ENCODE assay signal across 8 mouse cellular contexts in the genomic region with DNA sequence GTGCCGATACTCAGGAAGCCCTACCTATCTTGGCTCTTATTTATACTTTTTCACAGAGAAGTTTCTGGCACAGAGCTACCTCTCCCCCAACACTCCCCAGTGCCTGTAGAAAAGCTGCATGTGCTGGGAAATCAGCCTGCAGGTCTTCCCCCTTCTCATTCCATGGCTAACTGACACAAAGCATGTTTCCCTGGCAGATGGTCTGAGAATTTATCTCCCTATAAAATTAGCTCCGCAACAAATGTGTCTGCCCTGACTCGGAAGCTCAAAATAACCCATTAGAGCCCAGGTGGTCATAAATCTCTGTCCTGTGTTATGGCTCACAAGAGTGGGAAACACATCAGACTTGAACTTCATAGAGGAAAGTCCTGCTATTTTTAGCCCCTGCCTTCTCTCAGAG.
DNase-seq lines count a peak whose midpoint lies in the region; ATAC-seq and TF ChIP-seq lines count a peak whose summit lies in the region.

No protein-coding gene starts in this region.

- H3K4me3 ChIP-seq in lung, embryonic 14.5 days (ENCODE audit: low read depth, low read length): no peak overlapping the region
- no peak overlapping the region for H3K4me3 ChIP-seq in lung, postnatal 0 days (ENCODE audit: low read depth, low read length)
- no peak overlapping the region for H3K4me3 ChIP-seq in hindbrain, embryonic 12.5 days
- no peak overlapping the region for H3K4me3 ChIP-seq in neural tube, embryonic 15.5 days (replicated peaks)

- peak; percentile 22 for DNase-seq in lung, embryonic 14.5 days
- DNase-seq in lung, postnatal 0 days (ENCODE audit: low spot score): no peak
- peak; percentile 38 for DNase-seq in embryo, embryonic 11.5 days (ENCODE audit: low read depth, low spot score)
- DNase-seq in T-cell, adult 2 months (ENCODE audit: low spot score): no peak
- DNase-seq in spleen, postnatal 10 days (ENCODE audit: low spot score in 2 of 2): no peak
- no peak for DNase-seq in spleen, postnatal 36 days (ENCODE audit: low spot score in 2 of 2)

- no peaks in the 10 kb centered on the region for H3K9me3 ChIP-seq in lung, embryonic 14.5 days (ENCODE audit: low read depth, low read length)
- H3K9me3 ChIP-seq in lung, postnatal 0 days (ENCODE audit: low read length): no peaks in the 10 kb centered on the region
- H3K9me3 ChIP-seq in hindbrain, embryonic 12.5 days (replicated peaks): no peaks in the 10 kb centered on the region
- no peaks in the 10 kb centered on the region for H3K9me3 ChIP-seq in neural tube, embryonic 15.5 days (replicated peaks)

- WGBS in lung, embryonic 14.5 days: 34% methylated on average over 3 of the region's 3 CpGs
- 24% methylated on average over 3 of the region's 3 CpGs for WGBS in lung, postnatal 0 days
- WGBS in hindbrain, embryonic 12.5 days: 49% methylated on average over 3 of the region's 3 CpGs
- WGBS in neural tube, embryonic 15.5 days: 8% methylated on average over 3 of the region's 3 CpGs

- no peak for TF ChIP-seq CTCF in lung, embryonic 14.5 days (IDR thresholded peaks at IDR 0.05; ENCODE audit: low read depth)
- TF ChIP-seq CTCF in lung, postnatal 0 days (IDR thresholded peaks at IDR 0.05): no peak

- H3K27ac ChIP-seq in lung, embryonic 14.5 days (ENCODE audit: low read depth): peak overlapping the region; percentile 4; the same call in 1 of the 2 replicates
- no peak overlapping the region for H3K27ac ChIP-seq in lung, postnatal 0 days (ENCODE audit: low read length)
- peak overlapping the region; percentile 71 for H3K27ac ChIP-seq in hindbrain, embryonic 12.5 days
- H3K27ac ChIP-seq in neural tube, embryonic 15.5 days (replicated peaks): peak overlapping the region; percentile 85

- no peak for TF ChIP-seq EP300 in lung, postnatal 0 days (IDR thresholded peaks at IDR 0.05)

- no peak for ATAC-seq in lung, embryonic 14.5 days (ENCODE audit: insufficient read depth)
- no peak for ATAC-seq in lung, postnatal 0 days
- peak; percentile 7; the same call in 1 of the 2 replicates for ATAC-seq in hindbrain, embryonic 12.5 days (ENCODE audit: low FRiP score)
- ATAC-seq in neural tube, embryonic 15.5 days (ENCODE audit: low FRiP score): peak; percentile 12; the same call in 1 of the 2 replicates

- H3K9ac ChIP-seq in lung, embryonic 14.5 days: no peak overlapping the region
- no peak overlapping the region for H3K9ac ChIP-seq in lung, postnatal 0 days (replicated peaks; ENCODE audit: low read depth)
- no peak overlapping the region for H3K9ac ChIP-seq in hindbrain, embryonic 12.5 days
- H3K9ac ChIP-seq in neural tube, embryonic 15.5 days (replicated peaks): no peak overlapping the region

- H3K27me3 ChIP-seq in lung, embryonic 14.5 days (ENCODE audit: insufficient read depth, low read length): no peaks in the 10 kb centered on the region
- no peaks in the 10 kb centered on the region for H3K27me3 ChIP-seq in lung, postnatal 0 days (replicated peaks; ENCODE audit: insufficient read depth, low read length)
- H3K27me3 ChIP-seq in hindbrain, embryonic 12.5 days: no peaks in the 10 kb centered on the region
- H3K27me3 ChIP-seq in neural tube, embryonic 15.5 days (replicated peaks): no peaks in the 10 kb centered on the region

- H3K4me2 ChIP-seq in lung, embryonic 14.5 days: no peak overlapping the region
- no peak overlapping the region for H3K4me2 ChIP-seq in lung, postnatal 0 days (replicated peaks; ENCODE audit: low read depth, low read length)
- H3K4me2 ChIP-seq in hindbrain, embryonic 12.5 days (replicated peaks): no peak overlapping the region
- H3K4me2 ChIP-seq in neural tube, embryonic 15.5 days: peak overlapping the region; percentile 1; the same call in 1 of the 2 replicates

- H3K4me1 ChIP-seq in lung, embryonic 14.5 days (ENCODE audit: insufficient read depth): peaks cover 9% of the 10 kb centered on the region; the same call in 1 of the 2 replicates
- peaks cover 12% of the 10 kb centered on the region for H3K4me1 ChIP-seq in lung, postnatal 0 days (ENCODE audit: insufficient read depth, low read depth, low read length)
- peaks cover 18% of the 10 kb centered on the region for H3K4me1 ChIP-seq in hindbrain, embryonic 12.5 days
- H3K4me1 ChIP-seq in neural tube, embryonic 15.5 days: peaks cover 27% of the 10 kb centered on the region

- no peaks in the 10 kb centered on the region for H3K36me3 ChIP-seq in lung, embryonic 14.5 days (ENCODE audit: insufficient read depth)
- H3K36me3 ChIP-seq in lung, postnatal 0 days (ENCODE audit: insufficient read depth, low read length): no peaks in the 10 kb centered on the region
- no peaks in the 10 kb centered on the region for H3K36me3 ChIP-seq in hindbrain, embryonic 12.5 days
- no peaks in the 10 kb centered on the region for H3K36me3 ChIP-seq in neural tube, embryonic 15.5 days

Comparison
In these comparisons a context has a peak if more than half of its experiments do, and no peak if none do; other contexts are left out.
1. DNase-seq: peak in lung, embryonic 14.5 days (single experiment) and embryo, embryonic 11.5 days (single experiment); none in lung, postnatal 0 days (single experiment), T-cell, adult 2 months (single experiment), spleen, postnatal 10 days (0 of 2) and spleen, postnatal 36 days (0 of 2).
2. ATAC-seq: peak in hindbrain, embryonic 12.5 days (single experiment) and neural tube, embryonic 15.5 days (single experiment); none in lung, embryonic 14.5 days (single experiment) and lung, postnatal 0 days (single experiment).